Comparison of ENCODE assay signal across 32 mouse cellular contexts in genomic region chr6:55661126-55661915, GRCm38 (mm10). TPM values are rescaled to one million over a fixed set of nuclear protein-coding genes. Genes with fewer than 3 reads are reported as not detected.
DNase-seq lines count a peak whose midpoint lies in the region; ATAC-seq and TF ChIP-seq lines count a peak whose summit lies in the region.
"Had no signal": no experiment of that assay in that cellular context is flagged by ENCODE, and none has a peak within 500 bp of the region (broad histone marks: within the 10 kb centered on the region; RNA-seq: fewer than 3 reads in every experiment).

No protein-coding gene starts in this region.

- H3K4me2 ChIP-seq in heart, embryonic 11.5 days, result no peak overlapping the region
- H3K4me2 ChIP-seq in midbrain, postnatal 0 days (ENCODE audit: low read depth, low read length, poor library complexity, severe bottlenecking), result no peak overlapping the region
- no peak overlapping the region for H3K4me2 ChIP-seq in midbrain, embryonic 15.5 days
- H3K4me2 ChIP-seq: embryonic facial prominence, embryonic 12.5 days; heart, embryonic 15.5 days; intestine, embryonic 15.5 days; limb, embryonic 12.5 days; liver, embryonic 15.5 days; lung, embryonic 15.5 days; midbrain, embryonic 11.5 days had no signal

- H3K9ac ChIP-seq in heart, embryonic 11.5 days (ENCODE audit: low read depth, low read length), result no peak overlapping the region
- H3K9ac ChIP-seq in midbrain, postnatal 0 days (replicated peaks; ENCODE audit: low read length, poor library complexity, severe bottlenecking), result no peak overlapping the region
- H3K9ac ChIP-seq in midbrain, embryonic 15.5 days, result no peak overlapping the region
- H3K9ac ChIP-seq: embryonic facial prominence, embryonic 12.5 days; heart, embryonic 15.5 days; intestine, embryonic 15.5 days; limb, embryonic 12.5 days; liver, embryonic 15.5 days; lung, embryonic 15.5 days had no signal

- peak; percentile 65 for DNase-seq in cerebellum, postnatal 10 days
- no peak for DNase-seq in cerebellum, adult 8-10 months
- DNase-seq in heart, adult 8-10 months (ENCODE audit: low spot score), result peak; percentile 28
- DNase-seq in midbrain, postnatal 0 days (ENCODE audit: low spot score), result peak; percentile 66
- DNase-seq in layer of hippocampus, postnatal 36 days, result no peak
- DNase-seq in layer of hippocampus, postnatal 14 days (ENCODE audit: low spot score in 2 of 2), result no peak
- DNase-seq: adrenal gland, postnatal 25 days; cerebellum, adult 11-12 months; cerebellum, postnatal 25 days; kidney, adult 2 months; kidney, postnatal 4 days; thymus, adult 2 months; thymus, postnatal 36 days had no signal

- H3K27me3 ChIP-seq in heart, embryonic 11.5 days (ENCODE audit: control insufficient read depth, insufficient read depth, low read length), result no peaks in the 10 kb centered on the region
- no peaks in the 10 kb centered on the region for H3K27me3 ChIP-seq in midbrain, postnatal 0 days (ENCODE audit: insufficient read depth, low read length)
- H3K27me3 ChIP-seq in midbrain, embryonic 15.5 days (replicated peaks), result no peaks in the 10 kb centered on the region
- H3K27me3 ChIP-seq: embryonic facial prominence, embryonic 12.5 days; heart, embryonic 15.5 days; intestine, embryonic 15.5 days; limb, embryonic 12.5 days; liver, embryonic 15.5 days; lung, embryonic 15.5 days had no signal

- H3K4me3 ChIP-seq in heart, embryonic 11.5 days (ENCODE audit: low read depth, low read length), result no peak overlapping the region
- no peak overlapping the region for H3K4me3 ChIP-seq in midbrain, postnatal 0 days (ENCODE audit: low read depth, low read length)
- no peak overlapping the region for H3K4me3 ChIP-seq in midbrain, embryonic 15.5 days
- H3K4me3 ChIP-seq: embryonic facial prominence, embryonic 12.5 days; heart, embryonic 15.5 days; hindbrain, embryonic 10.5 days; intestine, embryonic 15.5 days; limb, embryonic 12.5 days; liver, embryonic 15.5 days; lung, embryonic 15.5 days had no signal

- H3K9me3 ChIP-seq in heart, embryonic 11.5 days (replicated peaks; ENCODE audit: control insufficient read depth, low read length), result no peaks in the 10 kb centered on the region
- no peaks in the 10 kb centered on the region for H3K9me3 ChIP-seq in midbrain, postnatal 0 days (ENCODE audit: low read length)
- H3K9me3 ChIP-seq in midbrain, embryonic 15.5 days, result no peaks in the 10 kb centered on the region
- H3K9me3 ChIP-seq: embryonic facial prominence, embryonic 12.5 days; heart, embryonic 15.5 days; hindbrain, embryonic 10.5 days; intestine, embryonic 15.5 days; limb, embryonic 12.5 days; liver, embryonic 15.5 days; lung, embryonic 15.5 days had no signal

- no peak for ATAC-seq in heart, embryonic 11.5 days (replicated peaks; ENCODE audit: insufficient number of reproducible peaks, low FRiP score, low TSS enrichment)
- ATAC-seq in midbrain, postnatal 0 days (ENCODE audit: low FRiP score), result no peak
- ATAC-seq in midbrain, embryonic 15.5 days (replicated peaks), result no peak
- ATAC-seq: forebrain, embryonic 16.5 days; hindbrain, embryonic 16.5 days; intestine, embryonic 15.5 days had no signal

- H3K4me1 ChIP-seq in heart, embryonic 11.5 days (ENCODE audit: control insufficient read depth, insufficient read depth, low read length), result no peaks in the 10 kb centered on the region
- no peaks in the 10 kb centered on the region for H3K4me1 ChIP-seq in midbrain, postnatal 0 days (ENCODE audit: insufficient read depth, low read length)
- no peaks in the 10 kb centered on the region for H3K4me1 ChIP-seq in midbrain, embryonic 15.5 days
- H3K4me1 ChIP-seq: embryonic facial prominence, embryonic 12.5 days; hindbrain, embryonic 10.5 days; intestine, embryonic 15.5 days; limb, embryonic 12.5 days; liver, embryonic 15.5 days; lung, embryonic 15.5 days had no signal

- no peak overlapping the region for H3K27ac ChIP-seq in heart, embryonic 11.5 days (ENCODE audit: low read depth, low read length)
- H3K27ac ChIP-seq in midbrain, postnatal 0 days (ENCODE audit: low read depth, low read length), result no peak overlapping the region
- no peak overlapping the region for H3K27ac ChIP-seq in midbrain, embryonic 15.5 days
- H3K27ac ChIP-seq: embryonic facial prominence, embryonic 12.5 days; heart, embryonic 15.5 days; hindbrain, embryonic 10.5 days; intestine, embryonic 15.5 days; kidney, postnatal 0 days; limb, embryonic 12.5 days; liver, embryonic 15.5 days; lung, embryonic 15.5 days had no signal

- H3K36me3 ChIP-seq in heart, embryonic 11.5 days (ENCODE audit: control insufficient read depth, insufficient read depth, low read length), result no peaks in the 10 kb centered on the region
- no peaks in the 10 kb centered on the region for H3K36me3 ChIP-seq in midbrain, postnatal 0 days (ENCODE audit: insufficient read depth, low read length)
- H3K36me3 ChIP-seq in midbrain, embryonic 15.5 days (replicated peaks), result no peaks in the 10 kb centered on the region
- H3K36me3 ChIP-seq: embryonic facial prominence, embryonic 12.5 days; heart, embryonic 15.5 days; hindbrain, embryonic 10.5 days; intestine, embryonic 15.5 days; limb, embryonic 12.5 days; liver, embryonic 15.5 days; lung, embryonic 15.5 days had no signal

- 53% methylated on average over 5 of the region's 5 CpGs for WGBS in heart, embryonic 11.5 days (ENCODE audit: insufficient replicate concordance)
- 70% methylated on average over 5 of the region's 5 CpGs for WGBS in midbrain, postnatal 0 days
- WGBS in midbrain, embryonic 15.5 days, result 69% methylated on average over 5 of the region's 5 CpGs

- TF ChIP-seq CTCF in midbrain, postnatal 0 days (IDR thresholded peaks at IDR 0.05), result no peak

RNA-seq across cellular contexts. Expression of gene Neurod6, which starts 19.7 kb away (rescaled TPM):
- not detected for total RNA-seq in heart, adult 8-10 months (2022)
- polyA plus RNA-seq in heart, embryonic 11.5 days (2014; fragmentation: Nextera tagmentation; extraction: Ambion mirVana), result 0.46 TPM in 2 replicates
- total RNA-seq in midbrain, postnatal 0 days (2014; rRNA removed), result 5.8 and 10.0 TPM in 2 replicates
- 10.1 and 10.3 TPM in 2 replicates for polyA plus RNA-seq in midbrain, postnatal 0 days (2015; fragmentation: Nextera tagmentation; extraction: Ambion mirVana)
- polyA plus RNA-seq in midbrain, embryonic 15.5 days (2015; fragmentation: Nextera tagmentation; extraction: Ambion mirVana), result 17.3 and 22.5 TPM in 2 replicates
- total RNA-seq in layer of hippocampus, postnatal 36 days (2021), result 100 to 1,000 TPM; 165 to 182 TPM
- 100 to 1,000 TPM; 213 to 233 TPM for total RNA-seq in layer of hippocampus, postnatal 14 days (2021)
- total RNA-seq: adrenal gland, adult 18-20 months; adrenal gland, postnatal 25 days; gastrocnemius, adult 8-10 months; liver, adult 2 months; megakaryocyte, adult 5-6 weeks; MEL had no signal
- polyA plus RNA-seq: gonadal fat pad, adult 2 months; intestine, embryonic 15.5 days; kidney, adult 2 months; kidney, postnatal 0 days; limb, embryonic 12.5 days; liver, adult 2 months; thymus, adult 2 months had no signal

Comparison
In these comparisons a context has a peak if more than half of its experiments do, and no peak if none do; other contexts are left out.
1. DNase-seq: peak in cerebellum, postnatal 10 days (2 of 2), heart, adult 8-10 months (single experiment) and midbrain, postnatal 0 days (single experiment); none in cerebellum, adult 8-10 months (single experiment), layer of hippocampus, postnatal 36 days (0 of 2) and layer of hippocampus, postnatal 14 days (0 of 2).
2. RNA of gene Neurod6, which starts 19.7 kb away (total RNA-seq): 213 to 233 TPM in layer of hippocampus, postnatal 14 days and 165 to 182 TPM in layer of hippocampus, postnatal 36 days; 5.8 to 10.0 TPM in midbrain, postnatal 0 days and not detected in heart, adult 8-10 months; every median in the first group is over 10 times any median in the second.